Mouse (Mus musculus) ES-Bruce4 (cell line): Measurements from ENCODE around the gene Ppie.

Experiments
- CTCF ChIP-seq: IDR thresholded peaks from one replicate; pipeline ENCODE4 v1.8.1; 2011; ENCODE audit warnings: low read depth, low read length
- EP300 ChIP-seq: IDR thresholded peaks from 2 replicates; pipeline ENCODE4 v1.6.1; 2011; ENCODE audit warnings: low read depth, low read length; ENCODE audit not compliant: insufficient read depth
- POLR2A ChIP-seq: IDR thresholded peaks from one replicate; pipeline ENCODE4 v1.8.1; 2011; ENCODE audit warnings: low read length; ENCODE audit not compliant: insufficient read depth

GRCm38 (mm10) chr4:123152976-123153375 lies 13.2 kb upstream of the Ppie start:
- no peak for TF ChIP-seq CTCF
- no peak for TF ChIP-seq POLR2A
- TF ChIP-seq EP300, result no peak
